Mouse (Mus musculus): ENCODE measurements at regions not wholly inside any gene's neighbourhood (a gene's known extent, or its start where the extent isn't known, plus 50 kb on each side); places are given as distances from the start of the nearest gene placed in this dataset.

DNA sequence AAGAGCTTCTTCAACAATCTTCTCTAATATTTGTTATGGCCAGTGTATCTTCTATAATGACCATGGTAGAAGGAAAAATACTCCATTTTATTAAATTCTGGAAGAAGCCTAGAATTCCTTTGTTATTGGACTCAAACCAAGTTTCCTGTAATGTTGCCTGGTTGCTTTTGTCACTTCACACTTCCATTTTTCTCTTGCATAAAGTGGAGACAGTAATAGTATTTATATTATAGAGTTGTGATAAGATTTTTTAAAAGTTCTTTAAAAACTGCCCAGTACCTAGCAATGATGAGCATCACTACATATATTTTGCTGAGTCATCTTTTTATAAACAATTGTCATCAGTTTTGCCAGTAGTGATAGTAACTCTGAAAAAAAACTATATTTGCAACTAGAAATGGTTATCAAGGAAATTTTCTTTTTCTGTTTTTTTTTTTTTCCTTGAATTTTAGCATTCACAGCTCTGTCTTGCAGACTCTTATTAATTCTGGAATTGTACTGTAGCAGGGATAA is 415.2 kb upstream of the Aga start:
- no peak overlapping the region for H3K27ac ChIP-seq (ENCODE audit: low read length)
- no peak for ATAC-seq
- H3K4me3 ChIP-seq (replicated peaks; ENCODE audit: low read length): no peak overlapping the region
- no peaks in the 10 kb centered on the region for H3K9me3 ChIP-seq (ENCODE audit: control insufficient read depth, low read length)
- H3K27me3 ChIP-seq (replicated peaks; ENCODE audit: control insufficient read depth, insufficient read depth, low read length): no peaks in the 10 kb centered on the region
- H3K4me1 ChIP-seq (replicated peaks; ENCODE audit: control insufficient read depth, insufficient read depth, low read length): no peaks in the 10 kb centered on the region
- no peak overlapping the region for H3K4me2 ChIP-seq (ENCODE audit: low read length)
- no peaks in the 10 kb centered on the region for H3K36me3 ChIP-seq (ENCODE audit: control insufficient read depth, insufficient read depth)
- no peak overlapping the region for H3K9ac ChIP-seq (replicated peaks; ENCODE audit: low read depth, low read length)

DNA sequence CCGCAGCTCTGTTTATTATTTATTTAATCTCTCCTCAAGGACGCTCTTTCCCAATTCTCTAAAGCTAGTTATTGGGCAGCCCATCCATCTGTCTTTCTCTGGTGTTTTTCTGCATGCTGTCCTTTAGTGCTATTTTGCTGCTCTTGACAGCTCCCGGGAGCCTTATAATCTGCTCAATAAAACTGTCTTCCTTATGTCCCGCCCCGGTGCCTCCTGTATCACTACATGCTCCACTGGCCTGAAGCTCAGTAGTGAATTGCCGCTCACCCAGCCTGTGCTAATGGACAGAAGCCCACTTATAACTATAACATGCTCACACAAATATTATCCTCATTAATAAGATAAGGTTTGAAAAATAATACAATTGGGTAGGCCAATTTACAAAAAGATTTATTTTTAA is 371.5 kb upstream of the Aga start:
- Histone ChIP-seq H3K27ac (ENCODE audit: low read length) (no peak overlapping the region), H3K9me3 (ENCODE audit: control insufficient read depth, low read length) (no peaks in the 10 kb centered on the region), H3K4me2 (ENCODE audit: low read length) (no peak overlapping the region), H3K27me3 (replicated peaks; ENCODE audit: control insufficient read depth, insufficient read depth, low read length) (no peaks in the 10 kb centered on the region), H3K36me3 (ENCODE audit: control insufficient read depth, insufficient read depth) (no peaks in the 10 kb centered on the region), H3K4me3 (replicated peaks; ENCODE audit: low read length) (no peak overlapping the region), H3K4me1 (replicated peaks; ENCODE audit: control insufficient read depth, insufficient read depth, low read length) (no peaks in the 10 kb centered on the region), H3K9ac (replicated peaks; ENCODE audit: low read depth, low read length) (no peak overlapping the region)
- no peak for ATAC-seq
- WGBS: 93% methylated on average over 6 of the region's 6 CpGs

DNA sequence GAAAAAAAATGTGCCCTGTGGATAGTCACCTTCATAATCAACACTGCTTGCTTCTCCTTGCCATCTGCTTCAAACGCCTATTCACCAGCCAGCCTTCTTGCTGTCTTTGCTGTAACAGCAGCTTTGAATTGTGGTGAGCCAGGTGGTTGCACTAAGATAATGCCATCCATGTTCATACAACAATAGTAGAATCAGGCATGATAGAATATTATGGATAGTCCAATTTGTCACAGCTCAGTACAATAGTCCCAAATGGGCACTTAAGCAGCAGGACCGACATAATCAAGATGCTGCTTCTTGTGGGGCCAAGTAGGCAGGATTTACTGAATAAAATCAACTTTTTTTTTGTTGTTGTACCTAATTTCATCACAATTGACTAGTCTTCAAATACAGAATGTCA is 362.6 kb upstream of the Aga start:
- 72% methylated on average over 2 of the region's 2 CpGs for WGBS
- no peak overlapping the region for H3K27ac ChIP-seq (ENCODE audit: low read length)
- H3K27me3 ChIP-seq (replicated peaks; ENCODE audit: control insufficient read depth, insufficient read depth, low read length): no peaks in the 10 kb centered on the region
- H3K36me3 ChIP-seq (ENCODE audit: control insufficient read depth, insufficient read depth): no peaks in the 10 kb centered on the region
- no peaks in the 10 kb centered on the region for H3K9me3 ChIP-seq (ENCODE audit: control insufficient read depth, low read length)
- H3K9ac ChIP-seq (replicated peaks; ENCODE audit: low read depth, low read length): no peak overlapping the region
- ATAC-seq: no peak
- H3K4me2 ChIP-seq (ENCODE audit: low read length): no peak overlapping the region
- no peaks in the 10 kb centered on the region for H3K4me1 ChIP-seq (replicated peaks; ENCODE audit: control insufficient read depth, insufficient read depth, low read length)
- no peak overlapping the region for H3K4me3 ChIP-seq (replicated peaks; ENCODE audit: low read length)

DNA sequence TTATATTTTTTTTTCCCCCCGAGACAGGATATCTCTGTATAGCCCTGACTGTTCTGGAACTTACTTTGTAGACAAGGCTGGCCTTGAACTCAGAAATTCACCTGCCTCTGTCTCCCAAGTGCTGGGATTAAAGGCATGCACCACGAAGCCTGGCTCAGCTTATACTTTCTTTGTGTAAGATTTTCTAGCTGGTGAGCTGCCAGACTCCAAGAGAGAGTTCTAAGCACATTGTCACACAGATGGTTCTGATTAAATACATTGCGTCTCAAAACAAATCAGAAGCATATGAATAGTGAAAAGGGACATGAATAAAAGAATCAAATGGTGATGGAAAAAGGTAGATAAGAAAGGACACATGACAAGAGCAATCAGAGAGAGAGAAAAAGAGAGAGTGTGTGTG is 347.5 kb upstream of the Aga start:
- ATAC-seq: peak; percentile 57; the same call in 1 of the 2 replicates
- H3K27me3 ChIP-seq (replicated peaks; ENCODE audit: control insufficient read depth, insufficient read depth, low read length): no peaks in the 10 kb centered on the region
- WGBS: 41% methylated on average over 3 of the region's 3 CpGs

DNA sequence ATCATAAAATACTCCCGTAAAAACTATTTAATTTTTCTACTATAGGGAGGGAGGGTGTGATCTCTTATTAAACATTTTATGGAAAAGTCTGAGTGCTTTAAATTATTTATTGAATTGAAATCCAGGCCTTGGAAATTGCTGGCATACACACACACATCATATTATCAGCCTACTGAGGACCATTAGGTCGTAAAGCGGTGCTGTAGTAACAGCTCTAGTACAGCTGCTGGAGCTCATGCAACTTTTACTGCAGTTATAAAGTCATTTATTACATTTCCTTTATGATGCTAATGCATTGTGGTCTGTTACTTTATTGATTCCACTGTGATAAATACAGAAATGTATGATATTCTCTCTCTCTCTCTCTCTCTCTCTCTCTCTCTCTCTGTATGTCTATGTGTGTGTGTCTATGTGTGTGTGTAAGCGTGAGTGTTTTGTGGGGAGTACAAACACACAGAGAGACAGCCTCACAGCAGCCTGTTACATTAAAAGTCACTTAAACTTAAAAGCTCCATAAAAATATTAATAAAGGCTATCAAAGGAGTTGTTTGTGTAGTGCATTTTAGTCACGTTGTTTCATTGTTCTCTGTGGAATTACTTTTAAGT is 339.7 kb upstream of the Aga start:
- WGBS: 92% methylated on average over 5 of the region's 5 CpGs
- Histone ChIP-seq H3K4me2 (ENCODE audit: low read length) (no peak overlapping the region), H3K4me3 (replicated peaks; ENCODE audit: low read length) (no peak overlapping the region), H3K9ac (replicated peaks; ENCODE audit: low read depth, low read length) (no peak overlapping the region), H3K4me1 (replicated peaks; ENCODE audit: control insufficient read depth, insufficient read depth, low read length) (no peaks in the 10 kb centered on the region), H3K27me3 (replicated peaks; ENCODE audit: control insufficient read depth, insufficient read depth, low read length) (no peaks in the 10 kb centered on the region), H3K27ac (ENCODE audit: low read length) (no peak overlapping the region), H3K9me3 (ENCODE audit: control insufficient read depth, low read length) (no peaks in the 10 kb centered on the region), H3K36me3 (ENCODE audit: control insufficient read depth, insufficient read depth) (no peaks in the 10 kb centered on the region)
- no peak for ATAC-seq

More for the DNA sequence above, 347.5 kb upstream of the Aga start:
- H3K4me1 ChIP-seq (replicated peaks; ENCODE audit: control insufficient read depth, insufficient read depth, low read length): no peaks in the 10 kb centered on the region
- H3K9me3 ChIP-seq (ENCODE audit: control insufficient read depth, low read length): no peaks in the 10 kb centered on the region
- no peak overlapping the region for H3K4me3 ChIP-seq (replicated peaks; ENCODE audit: low read length)
- no peak overlapping the region for H3K9ac ChIP-seq (replicated peaks; ENCODE audit: low read depth, low read length)
- H3K4me2 ChIP-seq (ENCODE audit: low read length): no peak overlapping the region
- H3K27ac ChIP-seq (ENCODE audit: low read length): no peak overlapping the region
- H3K36me3 ChIP-seq (ENCODE audit: control insufficient read depth, insufficient read depth): no peaks in the 10 kb centered on the region

DNA sequence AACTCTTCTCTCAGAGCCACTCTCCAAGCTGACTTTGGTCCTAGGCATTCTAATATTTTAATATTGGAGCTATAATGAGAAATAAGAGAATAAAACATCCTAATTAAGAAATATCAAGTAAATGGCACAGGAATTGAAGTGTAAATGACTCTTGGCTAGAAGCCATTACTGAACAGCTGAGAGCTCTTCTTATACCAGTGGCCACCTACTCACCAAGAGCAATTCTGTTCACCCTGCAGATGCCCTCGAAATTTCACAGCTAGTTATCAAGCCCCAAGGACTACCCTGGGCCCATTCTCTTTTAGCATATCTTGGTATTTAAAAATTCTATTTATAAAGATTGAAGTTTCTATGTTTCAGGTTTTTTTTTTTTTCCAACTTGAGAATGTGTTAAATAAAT is 319.0 kb upstream of the Aga start:
- H3K27me3 ChIP-seq (replicated peaks; ENCODE audit: control insufficient read depth, insufficient read depth, low read length): no peaks in the 10 kb centered on the region
- no peaks in the 10 kb centered on the region for H3K36me3 ChIP-seq (ENCODE audit: control insufficient read depth, insufficient read depth)
- no peak overlapping the region for H3K27ac ChIP-seq (ENCODE audit: low read length)
- no peak overlapping the region for H3K4me3 ChIP-seq (replicated peaks; ENCODE audit: low read length)
- no peaks in the 10 kb centered on the region for H3K9me3 ChIP-seq (ENCODE audit: control insufficient read depth, low read length)
- H3K4me2 ChIP-seq (ENCODE audit: low read length): no peak overlapping the region
- WGBS: 32% methylated on average over 1 of the region's 1 CpGs
- no peaks in the 10 kb centered on the region for H3K4me1 ChIP-seq (replicated peaks; ENCODE audit: control insufficient read depth, insufficient read depth, low read length)
- peak; percentile 52; the same call in 1 of the 2 replicates for ATAC-seq
- no peak overlapping the region for H3K9ac ChIP-seq (replicated peaks; ENCODE audit: low read depth, low read length)

DNA sequence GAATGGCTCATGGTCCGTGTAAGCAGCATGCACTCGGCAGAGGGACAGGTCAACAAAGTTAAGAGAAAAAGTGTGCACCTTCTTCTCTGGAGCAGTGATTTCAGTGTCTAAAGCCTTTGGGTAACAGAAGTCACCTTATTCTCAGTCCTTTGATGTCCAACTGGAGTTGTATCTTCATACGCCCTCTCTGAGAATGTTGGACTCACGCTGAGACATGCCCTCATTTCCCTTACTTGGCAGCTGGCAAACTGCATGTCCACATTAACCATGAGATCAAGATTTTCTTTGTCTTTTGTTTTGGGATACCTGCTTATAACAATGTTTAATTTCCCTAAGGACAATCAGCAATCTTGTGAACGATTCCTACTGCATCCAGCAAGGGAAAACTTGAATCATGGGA is 289.3 kb upstream of the Aga start:
- Histone ChIP-seq H3K4me2 (ENCODE audit: low read length) (no peak overlapping the region), H3K9ac (replicated peaks; ENCODE audit: low read depth, low read length) (no peak overlapping the region), H3K4me1 (replicated peaks; ENCODE audit: control insufficient read depth, insufficient read depth, low read length) (no peaks in the 10 kb centered on the region), H3K27ac (ENCODE audit: low read length) (no peak overlapping the region), H3K27me3 (replicated peaks; ENCODE audit: control insufficient read depth, insufficient read depth, low read length) (no peaks in the 10 kb centered on the region), H3K36me3 (ENCODE audit: control insufficient read depth, insufficient read depth) (no peaks in the 10 kb centered on the region), H3K4me3 (replicated peaks; ENCODE audit: low read length) (no peak overlapping the region), H3K9me3 (ENCODE audit: control insufficient read depth, low read length) (no peaks in the 10 kb centered on the region)
- WGBS: 88% methylated on average over 5 of the region's 5 CpGs
- no peak for ATAC-seq

Measured in forebrain, embryonic 16.5 days (tissue).